Mouse (Mus musculus) naive thymus-derived CD4-positive, alpha-beta T cell, adult 2 months (primary cell): ENCODE measurements around the gene Gucy1a1.
"Not testable (repeated sequence)": the region's sequence is repeated elsewhere in the genome, so short reads cannot be mapped to it uniquely, and the experiment has no call there.

Source experiments
- DNase-seq: peaks from one replicate; pipeline ENCODE4 v3.0.0-alpha.2; 2011; ENCODE audit warnings: low read depth

The Gucy1a1 gene

GRCm38 (mm10) chr3:82145126-82145901 is at the start of gene Gucy1a1:
Gucy1a1 (minus strand) TSS chr3:82145789.
- DNase-seq, result peak; percentile 32

DNA sequence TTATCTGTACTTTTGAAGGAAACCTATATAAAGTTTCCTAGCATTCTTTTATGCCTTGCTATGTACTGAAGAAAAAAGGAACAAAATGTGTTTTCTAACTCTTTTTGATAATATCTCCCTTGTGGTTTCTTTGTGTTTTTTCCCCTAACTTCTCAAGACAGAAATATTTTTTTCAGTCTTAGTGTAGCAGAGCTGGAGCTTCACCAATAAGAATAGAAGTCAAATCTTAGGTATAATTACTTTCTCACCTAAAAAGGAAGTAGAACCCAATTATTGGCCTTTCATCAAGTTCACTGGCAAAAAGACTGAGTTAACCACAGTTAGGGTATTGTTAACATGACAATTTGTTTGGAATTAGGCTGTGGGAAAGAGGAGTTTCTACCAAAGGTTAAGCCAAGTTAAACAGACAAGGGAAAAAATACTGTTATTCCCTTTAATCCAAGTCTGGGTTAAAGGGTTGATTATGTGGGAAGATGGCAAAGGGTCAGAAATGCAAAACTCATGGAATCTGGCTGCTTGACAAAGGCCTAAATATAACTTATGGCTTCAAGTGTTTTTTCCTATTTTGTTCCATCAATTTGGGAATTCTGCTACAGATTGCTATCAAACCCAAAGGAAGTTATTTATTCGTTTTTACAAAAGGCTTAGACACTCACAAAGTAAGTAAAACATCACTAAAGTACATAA is 46.1 kb upstream of the Gucy1a1 start:
- peak; percentile 42 for DNase-seq

GRCm38 (mm10) chr3:82185626-82186025 is 40.0 kb upstream of the Gucy1a1 start:
- no peak for DNase-seq

DNA sequence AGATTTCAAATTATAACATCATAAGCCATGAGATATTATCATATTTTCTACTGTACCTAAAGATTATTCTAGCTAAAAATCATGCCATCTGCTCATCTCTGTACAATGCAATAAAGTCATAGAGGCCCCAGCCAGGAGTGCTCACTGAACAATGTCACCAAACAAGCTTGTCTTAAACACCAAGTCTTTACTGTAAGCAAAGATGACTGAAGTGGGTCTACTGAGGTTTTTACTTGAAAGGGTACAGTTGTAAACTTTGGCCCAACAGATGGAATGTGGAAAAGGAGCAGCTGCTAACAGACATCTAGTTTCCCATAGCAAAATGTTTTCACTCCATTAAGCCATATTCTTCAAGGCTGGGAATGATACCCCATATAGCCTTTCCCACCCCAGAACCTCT is 35.9 kb upstream of the Gucy1a1 start:
- no peak for DNase-seq

DNA sequence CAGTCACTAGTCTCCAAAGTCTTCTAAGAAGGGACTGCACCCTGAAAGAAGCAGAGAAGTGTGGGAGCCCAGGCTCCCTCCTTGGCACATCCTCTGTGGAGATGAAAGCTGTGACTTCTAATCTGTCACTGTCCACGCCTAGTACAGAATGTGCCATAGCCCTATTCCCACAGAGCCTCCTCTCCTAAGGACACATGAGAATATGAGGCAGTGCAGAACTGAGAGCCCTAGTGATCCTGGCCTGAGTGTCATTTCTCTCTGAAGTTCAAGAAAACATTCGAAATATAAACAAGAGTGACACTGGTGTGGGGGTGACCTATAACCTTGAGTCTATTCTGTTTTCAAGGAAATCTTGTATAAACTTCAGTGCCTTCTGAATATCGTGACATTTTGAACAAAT is 34.7 kb upstream of the Gucy1a1 start:
- no peak for DNase-seq

DNA sequence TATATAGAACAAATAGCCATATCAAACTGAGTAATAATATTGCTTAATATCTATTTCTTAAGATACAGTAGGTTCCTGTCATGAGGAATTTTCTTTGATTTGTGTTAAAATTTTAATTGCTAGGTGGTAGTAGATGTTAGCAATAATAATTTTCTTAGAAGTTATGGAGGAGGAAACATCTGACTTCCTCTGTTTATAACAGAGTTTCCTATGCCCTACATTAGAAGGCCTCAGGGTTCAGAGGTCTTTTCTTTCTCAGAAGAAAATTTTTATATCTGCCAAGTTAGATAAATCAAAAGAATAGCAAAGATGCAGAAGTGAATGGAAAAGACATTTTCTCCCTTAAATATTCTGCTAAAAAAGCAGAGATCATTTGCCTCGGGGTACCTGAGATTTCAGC is 29.9 kb upstream of the Gucy1a1 start:
- no peak for DNase-seq

DNA sequence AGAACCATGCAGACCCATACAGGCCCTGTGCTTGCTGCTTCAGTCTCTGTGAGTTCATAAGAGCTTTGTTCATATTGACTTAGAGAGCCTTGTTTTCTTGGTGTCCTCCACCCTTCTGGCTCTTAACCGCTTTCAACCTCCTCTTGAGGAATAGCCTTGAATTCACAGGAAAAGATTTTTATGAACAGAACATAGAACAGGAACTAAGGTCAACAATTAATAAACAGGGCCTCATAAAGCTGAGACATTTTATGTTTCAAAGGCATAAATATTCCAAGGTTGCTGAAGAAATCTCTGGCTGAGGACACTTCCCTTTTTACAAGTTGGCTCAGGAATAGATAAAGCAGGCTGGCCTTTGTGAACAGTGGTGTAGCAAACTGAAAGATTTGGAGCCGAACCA is 21.5 kb upstream of the Gucy1a1 start:
- no peak for DNase-seq

DNA sequence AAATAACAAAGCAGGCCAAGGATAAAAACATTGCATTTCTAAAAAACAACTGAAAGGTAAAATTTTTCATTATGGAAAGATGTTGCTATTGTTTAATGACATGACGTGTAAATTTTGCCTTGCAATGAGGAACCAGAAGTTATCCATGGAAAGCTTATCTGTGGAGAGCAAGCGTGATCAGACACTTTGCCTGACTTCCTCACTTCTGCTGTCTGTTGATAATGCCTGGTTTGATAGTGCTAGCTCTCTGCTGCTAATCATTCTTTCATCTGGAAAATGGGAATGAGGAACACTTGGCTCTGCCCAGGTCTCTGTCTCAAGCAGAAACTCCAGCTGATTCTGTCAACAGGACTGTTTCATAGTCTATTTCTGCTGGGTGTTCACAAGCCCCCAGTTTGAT is 20.3 kb upstream of the Gucy1a1 start:
- DNase-seq, result no peak

GRCm38 (mm10) chr3:82162992-82163391 is 17.4 kb upstream of the Gucy1a1 start:
- DNase-seq, result not testable (repeated sequence)

DNA sequence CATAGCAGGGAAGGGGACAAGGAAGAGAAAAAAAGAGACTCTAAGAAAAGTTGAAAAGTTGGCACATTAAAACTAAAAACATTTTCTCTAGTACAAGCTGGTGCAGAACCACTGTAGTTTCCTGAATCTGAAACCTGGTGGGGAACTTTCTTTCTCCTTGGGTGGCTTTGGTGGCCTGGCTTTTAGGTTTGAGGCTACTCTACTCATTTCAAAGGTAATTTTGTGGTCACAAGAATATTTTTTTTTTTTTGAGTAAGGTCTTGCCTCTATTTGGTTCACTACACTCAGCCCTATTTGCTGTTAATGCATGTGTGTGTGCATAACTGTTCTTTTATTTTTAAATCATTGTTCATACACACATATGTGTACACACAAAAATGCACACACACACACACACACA is 389 bp upstream of the Gucy1a1 start:
- DNase-seq, result peak; percentile 12

DNA sequence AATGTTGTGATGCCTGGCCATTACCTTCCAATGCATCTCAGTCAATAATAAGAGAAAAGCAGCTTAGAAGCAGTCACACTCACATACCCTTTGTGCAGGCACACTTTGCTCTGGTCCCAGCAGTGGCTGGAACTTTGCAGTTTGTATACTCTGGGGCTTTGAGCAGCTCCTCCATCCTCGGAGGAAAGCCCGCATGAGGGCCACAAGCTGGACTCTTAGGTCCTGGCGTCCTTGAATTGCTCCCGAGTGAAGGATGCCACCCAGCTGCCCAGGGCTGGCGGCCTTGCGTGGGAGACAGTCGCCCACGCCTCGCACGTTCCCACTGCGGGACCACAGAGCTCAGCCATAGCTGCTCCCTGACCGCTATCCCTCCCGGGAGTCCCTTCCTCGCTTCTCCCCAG is 864 bp downstream of the Gucy1a1 start:
- no peak for DNase-seq

DNA sequence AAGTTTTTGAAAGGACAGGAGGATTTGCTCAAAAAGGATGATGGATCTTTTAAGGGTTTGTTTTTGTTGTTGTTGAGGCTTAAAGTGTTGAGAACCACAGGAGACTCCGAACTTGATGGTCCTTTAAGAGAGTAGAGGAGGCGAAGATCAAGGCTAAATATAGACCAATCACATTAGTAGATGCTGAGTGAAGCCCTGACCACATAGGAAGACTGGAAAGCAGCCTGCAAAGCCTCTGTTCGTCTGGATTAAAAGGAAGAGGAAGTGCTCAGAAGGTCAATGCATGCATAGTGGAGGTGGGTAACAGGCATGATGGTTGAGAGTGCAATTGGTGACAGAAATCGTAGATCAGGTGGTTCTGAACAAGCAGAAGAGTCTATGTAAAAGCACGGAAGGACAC is 4.8 kb downstream of the Gucy1a1 start:
- DNase-seq, result peak; percentile 33

DNA sequence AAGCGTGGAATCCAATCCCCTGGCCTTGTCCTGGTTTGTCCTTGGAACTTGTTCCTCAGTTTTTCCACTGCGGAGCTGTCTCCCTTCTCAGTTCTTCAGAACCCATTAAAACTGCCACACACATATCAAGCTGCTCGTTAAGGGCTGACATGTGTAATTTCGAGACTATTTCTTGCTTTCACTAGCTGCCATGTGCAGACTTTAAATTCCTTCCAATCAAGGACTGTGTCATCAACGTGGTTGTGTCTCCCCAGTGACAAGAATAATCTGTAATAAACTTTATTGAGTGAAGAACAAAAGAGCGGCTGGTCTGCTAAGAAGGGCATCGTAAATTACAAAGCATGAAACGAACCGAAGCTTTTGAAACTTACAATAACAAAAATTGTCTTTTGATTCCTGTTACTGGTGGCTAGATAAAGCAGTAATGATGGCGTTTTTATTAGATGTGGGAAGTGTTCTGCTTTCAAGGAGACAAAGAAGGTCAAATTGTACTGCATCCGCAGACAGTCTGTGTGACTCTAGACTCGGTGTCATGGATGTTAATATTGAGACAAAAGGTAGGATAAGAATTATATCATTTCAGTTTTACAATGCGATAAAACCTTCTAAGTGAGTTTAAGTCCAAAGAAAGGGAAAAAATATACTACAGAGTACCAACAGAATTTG is 7.5 kb downstream of the Gucy1a1 start:
- no peak for DNase-seq

DNA sequence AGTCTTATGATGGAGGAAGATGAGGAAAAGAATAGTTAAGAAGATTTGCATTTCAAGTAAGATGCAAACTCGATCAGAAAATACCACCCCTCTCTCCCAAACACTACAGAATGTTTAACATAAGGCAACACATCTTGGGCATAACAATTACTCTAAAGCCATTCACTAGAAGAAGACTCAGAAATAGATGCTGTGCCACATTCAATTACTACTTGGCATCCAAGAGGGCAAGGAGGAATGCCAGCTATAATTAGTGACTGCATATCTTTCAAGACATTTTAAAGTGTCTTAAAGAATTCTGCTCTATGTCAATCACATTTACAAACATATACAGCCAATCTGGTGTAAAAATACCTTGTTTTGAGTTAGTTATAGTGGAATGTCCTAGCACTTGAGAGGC is 10.1 kb downstream of the Gucy1a1 start:
- no peak for DNase-seq

GRCm38 (mm10) chr3:82129258-82129657 is 16.3 kb downstream of the Gucy1a1 start:
- no peak for DNase-seq

DNA sequence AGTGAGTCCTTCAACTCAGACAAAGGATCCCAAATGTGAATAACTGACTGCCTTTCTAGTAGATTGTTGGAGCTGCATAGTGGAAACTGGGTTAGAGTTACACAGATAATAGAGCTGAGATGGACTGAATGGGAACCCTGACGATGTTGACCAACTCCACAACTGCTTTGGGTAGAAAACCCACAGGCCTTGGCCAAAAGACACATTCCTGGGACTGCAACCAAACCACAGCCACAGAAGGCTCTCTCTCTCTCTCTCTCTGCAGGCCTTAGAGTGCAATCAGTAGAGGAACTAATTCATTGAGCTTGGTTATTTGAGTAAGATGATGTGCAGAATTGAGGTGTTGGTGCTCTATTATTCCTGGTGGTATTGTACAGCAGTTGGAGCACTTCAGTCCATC is 21.0 kb downstream of the Gucy1a1 start:
- DNase-seq, result no peak

DNA sequence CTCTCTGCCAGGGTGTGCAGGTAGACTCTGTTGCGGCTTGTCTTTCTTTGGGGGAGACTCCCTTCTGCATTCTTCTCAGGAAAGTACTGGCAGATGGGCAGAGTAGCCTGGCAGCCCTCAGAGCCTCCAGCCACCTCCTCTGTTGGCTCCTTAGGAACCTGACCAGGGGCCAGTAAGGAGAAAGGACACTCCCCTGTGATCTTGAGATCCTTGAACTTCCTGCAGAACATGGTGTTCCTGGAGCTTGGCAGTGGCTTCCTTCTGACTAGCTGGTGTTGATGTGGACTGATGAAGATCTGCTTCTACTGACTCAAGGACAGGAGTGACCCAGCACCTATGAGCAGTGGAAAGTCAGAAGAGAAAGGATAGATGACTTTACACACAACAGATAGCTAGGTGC is 26.7 kb downstream of the Gucy1a1 start:
- no peak for DNase-seq

DNA sequence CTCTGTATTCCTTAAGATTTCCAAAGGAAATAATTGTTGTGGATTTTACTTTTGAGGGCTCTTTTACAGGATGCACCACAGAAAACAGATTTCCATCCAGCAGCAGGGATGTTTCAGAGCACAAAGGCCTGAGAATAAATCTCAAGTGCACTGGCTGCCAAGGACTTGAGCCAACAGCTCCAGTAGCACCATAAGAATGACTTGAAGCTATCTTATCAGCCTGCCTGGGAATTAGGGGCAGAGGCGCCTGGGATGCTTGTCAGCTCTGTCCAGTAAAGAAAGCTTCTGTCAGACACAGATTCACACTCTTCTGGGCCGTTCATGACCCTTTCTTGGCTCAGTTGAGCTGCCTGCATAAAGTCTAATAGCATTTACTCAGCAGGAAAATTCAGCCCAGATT is 33.1 kb downstream of the Gucy1a1 start:
- no peak for DNase-seq

- DNase-seq, result no peak
These were observed 33.6 kb downstream of the Gucy1a1 start for GRCm38 (mm10) chr3:82111986-82112385.

- DNase-seq, result no peak
These were observed 36.6 kb downstream of the Gucy1a1 start for GRCm38 (mm10) chr3:82108951-82109350.

- no peak for DNase-seq
These were observed 41.4 kb downstream of the Gucy1a1 start for GRCm38 (mm10) chr3:82104229-82104628.

- DNase-seq, result no peak
These were observed 46.5 kb downstream of the Gucy1a1 start for GRCm38 (mm10) chr3:82099127-82099526.

- DNase-seq, result no peak
These were observed 48.8 kb downstream of the Gucy1a1 start for GRCm38 (mm10) chr3:82096801-82097200.
